Mouse (Mus musculus): ENCODE measurements at regions not wholly inside any gene's neighbourhood (a gene's known extent, or its start where the extent isn't known, plus 50 kb on each side); places are given as distances from the start of the nearest gene placed in this dataset.

DNA sequence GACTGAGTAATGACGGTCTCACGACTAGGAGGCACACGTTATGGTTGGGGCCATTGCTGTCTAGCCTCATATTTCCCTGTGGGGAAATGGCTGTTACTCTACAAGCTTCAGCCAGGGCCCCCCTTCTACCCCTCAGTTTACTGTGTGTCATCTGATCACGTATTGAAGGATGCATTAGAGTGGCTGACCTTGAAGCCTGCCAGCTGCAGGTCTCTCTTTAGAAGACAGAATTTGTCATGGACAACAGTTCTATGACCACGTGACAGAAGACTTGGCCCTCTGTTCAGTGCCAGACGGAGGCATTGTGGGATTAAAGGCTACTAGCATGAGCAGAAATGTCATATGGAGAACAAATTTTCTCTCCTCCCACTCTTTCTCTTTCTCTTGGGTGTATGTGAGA is 115.6 kb downstream of the Gas1 start:
- no peak for DNase-seq (ENCODE audit: low spot score)

- no peak for DNase-seq (ENCODE audit: low spot score)
Measured at GRCm38 (mm10) chr13:60057761-60058274, 119.3 kb downstream of the Gas1 start.

DNA sequence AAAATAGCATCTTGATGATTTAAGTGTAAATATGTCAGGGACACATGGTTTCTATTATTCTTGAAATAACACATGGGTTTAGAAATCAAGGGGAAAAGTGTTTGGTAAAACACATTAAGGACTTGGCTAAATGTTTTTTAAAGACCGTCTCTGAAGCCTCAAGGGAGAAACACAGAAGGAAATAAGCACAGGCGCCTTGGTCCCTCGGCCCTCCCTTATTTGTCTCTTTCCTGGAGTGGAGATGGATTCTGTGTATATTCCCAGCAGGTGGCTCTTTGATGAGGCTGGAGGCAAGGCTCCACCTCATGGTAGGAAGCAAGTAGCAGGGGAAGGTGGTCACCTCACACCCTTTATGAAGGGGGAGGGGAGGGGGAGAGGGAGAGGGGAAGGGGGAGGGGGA is 122.6 kb downstream of the Gas1 start:
- DNase-seq (ENCODE audit: low spot score) = no peak

- no peak for DNase-seq (ENCODE audit: low spot score)
Measured at GRCm38 (mm10) chr13:60054081-60054480, 123.1 kb downstream of the Gas1 start.

- no peak for DNase-seq (ENCODE audit: low spot score)
Measured at GRCm38 (mm10) chr13:60051866-60052265, 125.3 kb downstream of the Gas1 start.

DNA sequence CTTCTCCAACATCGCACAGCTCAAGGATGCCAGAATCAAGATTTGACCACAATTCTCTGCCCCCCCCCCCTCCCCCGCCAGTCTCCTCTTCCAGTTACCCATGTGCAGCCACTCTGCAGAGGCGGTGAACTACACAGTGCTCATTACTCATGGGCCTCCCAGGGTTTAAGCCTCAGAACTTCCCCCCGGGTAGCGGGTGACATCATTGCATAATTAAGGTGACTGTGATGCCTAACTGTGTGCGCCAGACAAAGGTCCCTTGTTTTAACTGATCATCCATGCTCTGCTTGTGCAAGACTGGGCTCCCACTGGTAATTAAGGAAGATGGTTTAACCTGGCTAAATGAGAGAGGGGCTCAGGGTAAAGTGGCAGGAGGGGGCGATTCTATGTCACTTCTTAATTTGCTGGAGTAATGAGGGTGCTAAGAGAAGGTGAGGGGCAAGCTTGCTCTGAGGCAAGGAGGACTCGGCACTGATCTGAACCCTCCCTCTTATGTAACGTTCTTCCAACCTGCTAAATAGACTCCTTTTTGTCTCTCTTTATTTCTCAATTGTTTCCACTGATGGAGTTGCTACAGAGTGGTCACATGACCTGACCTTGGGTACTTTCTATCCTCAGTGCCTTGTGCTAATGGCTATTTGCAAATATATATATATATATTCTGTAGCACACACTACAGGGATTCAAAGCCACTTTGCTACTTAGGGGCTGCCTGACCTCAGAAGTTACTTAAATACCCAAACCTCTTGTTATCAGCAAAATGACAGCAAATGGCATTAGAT is 126.2 kb downstream of the Gas1 start:
- no peak for DNase-seq (ENCODE audit: low spot score)

DNA sequence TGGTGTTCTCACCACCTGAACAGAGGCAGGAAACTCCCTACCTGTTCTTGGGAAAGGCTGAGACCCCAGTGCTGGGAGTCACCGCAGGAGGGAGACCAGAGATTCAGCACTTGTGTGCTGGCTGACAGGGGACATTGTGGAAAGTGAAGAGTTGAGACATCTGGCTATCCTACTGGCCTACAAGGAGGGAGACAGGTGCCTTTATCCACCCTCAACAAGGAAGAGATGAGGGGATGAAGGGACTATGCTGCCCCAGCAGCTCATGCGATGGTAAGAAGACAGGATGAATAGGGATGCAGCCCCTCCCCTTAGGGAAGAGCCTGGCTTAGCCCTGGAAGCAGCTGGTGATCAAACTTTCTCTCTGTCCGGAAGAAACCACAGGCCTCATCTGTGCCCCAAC is 127.5 kb downstream of the Gas1 start:
- DNase-seq (ENCODE audit: low spot score) = no peak

DNA sequence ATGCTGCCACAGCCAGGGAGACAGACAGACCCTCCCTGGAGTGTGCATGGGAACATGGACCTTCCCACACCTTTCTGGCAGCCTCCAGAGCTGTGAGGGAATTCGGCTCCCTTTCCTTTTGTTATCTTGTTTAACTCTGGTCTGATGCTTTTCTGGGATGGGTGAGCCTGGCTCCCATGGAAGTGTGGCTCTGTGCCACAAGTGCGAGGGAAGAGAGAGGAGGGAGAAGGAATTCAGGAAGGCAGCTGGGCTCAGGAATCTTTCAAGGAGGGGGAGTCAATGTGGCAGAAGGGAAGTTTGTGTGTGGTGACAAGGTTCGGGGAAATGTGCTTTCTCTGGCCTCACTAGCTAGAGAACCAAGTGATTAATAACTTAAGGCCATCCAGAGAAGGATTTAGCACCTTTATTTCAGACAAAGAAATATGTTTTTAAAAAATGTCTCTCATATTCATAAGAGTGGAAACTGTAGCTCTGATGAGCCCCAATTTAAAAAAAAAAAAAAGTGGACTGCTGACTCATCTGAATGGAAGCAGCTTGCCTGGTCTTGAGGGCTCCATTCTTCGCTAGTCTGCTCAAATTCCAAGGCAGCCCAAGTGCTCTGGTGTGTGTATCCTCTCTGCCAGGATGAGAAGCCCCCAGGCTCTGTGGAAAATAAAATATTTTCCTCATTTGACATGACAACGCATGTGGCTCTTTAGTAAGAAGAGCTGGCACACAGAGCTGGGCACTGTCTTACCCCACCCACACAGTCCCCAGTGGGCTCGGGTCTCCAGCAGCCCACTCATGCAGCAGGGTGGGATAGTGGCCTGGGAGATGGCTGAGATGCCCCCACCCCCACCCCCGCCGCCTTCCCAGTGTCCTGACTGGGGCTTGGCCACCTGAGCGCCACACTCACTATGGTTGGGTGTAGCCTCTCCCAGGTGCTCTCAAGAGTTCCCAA is 129.1 kb downstream of the Gas1 start:
- no peak for DNase-seq (ENCODE audit: low spot score)

DNA sequence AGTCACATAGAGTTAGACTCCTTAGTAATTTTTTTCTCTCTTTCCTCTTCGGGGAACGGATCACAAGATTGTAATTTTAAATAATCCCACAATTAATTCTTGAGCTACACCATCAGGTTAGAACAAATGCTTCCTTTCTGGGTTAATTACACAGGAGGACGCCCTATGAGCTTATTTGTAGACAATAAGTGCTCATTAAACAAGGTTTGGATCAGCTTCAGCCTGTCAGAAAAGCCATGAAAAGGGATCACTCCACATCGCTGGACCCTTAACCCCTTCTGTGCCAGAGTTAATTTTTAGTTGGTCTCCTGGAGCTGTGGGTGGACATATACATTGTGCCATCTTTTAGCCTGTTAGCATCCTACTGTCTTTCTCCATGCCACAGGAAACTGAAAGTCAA is 131.4 kb downstream of the Gas1 start:
- DNase-seq (ENCODE audit: low spot score) = no peak

GRCm38 (mm10) chr13:60044876-60045275 is 132.3 kb downstream of the Gas1 start:
- DNase-seq (ENCODE audit: low spot score) = no peak

GRCm38 (mm10) chr13:60042443-60042842 is 134.7 kb downstream of the Gas1 start:
- DNase-seq (ENCODE audit: low spot score) = peak; percentile 41

- DNase-seq (ENCODE audit: low spot score) = peak; percentile 12
Measured at GRCm38 (mm10) chr13:60035536-60036130, 141.5 kb downstream of the Gas1 start.

DNA sequence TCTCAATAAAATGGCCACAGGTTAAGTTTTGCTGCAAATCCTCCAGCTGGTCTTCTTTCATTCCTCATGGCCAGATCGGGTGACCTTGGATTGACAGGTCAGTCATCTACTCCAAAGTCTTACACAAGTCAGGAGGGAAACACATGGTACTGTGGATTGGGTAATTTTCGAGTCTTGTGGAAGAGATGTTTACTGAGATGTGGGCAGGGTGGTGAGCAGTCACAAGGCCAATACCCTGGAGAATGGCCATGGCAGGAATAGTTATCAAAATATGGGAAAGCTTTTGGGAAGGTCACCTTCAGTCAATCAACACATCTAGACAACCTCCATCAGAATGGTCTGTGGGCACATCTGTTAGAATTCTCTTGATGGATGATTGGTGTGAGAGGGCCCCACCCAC is 144.0 kb downstream of the Gas1 start:
- DNase-seq (ENCODE audit: low spot score) = no peak

DNA sequence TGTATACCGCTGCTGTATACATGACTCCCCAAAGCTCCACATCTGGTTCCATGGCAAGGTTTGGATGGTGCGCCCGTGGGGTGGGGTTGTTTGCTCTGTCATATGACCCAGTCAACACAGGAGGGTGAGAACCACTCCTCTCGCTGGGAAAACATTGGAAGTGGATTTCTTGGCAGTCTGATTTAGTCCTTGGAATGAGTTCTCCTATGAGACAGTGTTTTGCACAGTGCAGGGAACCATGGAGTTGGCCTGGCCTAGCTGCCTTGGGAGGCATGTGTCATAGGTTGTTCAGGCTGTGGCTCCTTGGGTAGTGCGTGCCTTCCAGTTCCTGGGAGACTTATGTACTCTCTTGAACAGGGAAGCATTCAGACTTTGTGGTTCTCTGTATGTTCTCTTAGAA is 144.6 kb downstream of the Gas1 start:
- no peak for DNase-seq (ENCODE audit: low spot score)

GRCm38 (mm10) chr13:60029591-60029990 is 147.6 kb downstream of the Gas1 start:
- no peak for DNase-seq (ENCODE audit: low spot score)

DNA sequence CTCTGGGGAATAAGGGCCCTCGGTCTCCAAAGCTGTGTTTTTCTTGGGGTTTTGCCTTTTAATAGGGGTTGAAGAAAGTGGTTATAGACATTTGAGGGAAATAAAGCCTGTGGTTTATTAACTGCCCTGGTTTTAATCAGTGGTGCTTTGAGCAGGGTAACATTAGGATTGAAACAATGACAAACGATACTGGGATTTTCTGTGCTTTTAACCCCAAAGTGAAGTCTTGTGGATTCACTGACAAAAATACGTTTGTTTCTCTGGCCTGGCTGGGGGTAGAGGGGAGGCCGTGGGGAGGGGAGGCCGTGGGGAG is 157.0 kb downstream of the Gas1 start:
- DNase-seq (ENCODE audit: low spot score) = no peak

DNA sequence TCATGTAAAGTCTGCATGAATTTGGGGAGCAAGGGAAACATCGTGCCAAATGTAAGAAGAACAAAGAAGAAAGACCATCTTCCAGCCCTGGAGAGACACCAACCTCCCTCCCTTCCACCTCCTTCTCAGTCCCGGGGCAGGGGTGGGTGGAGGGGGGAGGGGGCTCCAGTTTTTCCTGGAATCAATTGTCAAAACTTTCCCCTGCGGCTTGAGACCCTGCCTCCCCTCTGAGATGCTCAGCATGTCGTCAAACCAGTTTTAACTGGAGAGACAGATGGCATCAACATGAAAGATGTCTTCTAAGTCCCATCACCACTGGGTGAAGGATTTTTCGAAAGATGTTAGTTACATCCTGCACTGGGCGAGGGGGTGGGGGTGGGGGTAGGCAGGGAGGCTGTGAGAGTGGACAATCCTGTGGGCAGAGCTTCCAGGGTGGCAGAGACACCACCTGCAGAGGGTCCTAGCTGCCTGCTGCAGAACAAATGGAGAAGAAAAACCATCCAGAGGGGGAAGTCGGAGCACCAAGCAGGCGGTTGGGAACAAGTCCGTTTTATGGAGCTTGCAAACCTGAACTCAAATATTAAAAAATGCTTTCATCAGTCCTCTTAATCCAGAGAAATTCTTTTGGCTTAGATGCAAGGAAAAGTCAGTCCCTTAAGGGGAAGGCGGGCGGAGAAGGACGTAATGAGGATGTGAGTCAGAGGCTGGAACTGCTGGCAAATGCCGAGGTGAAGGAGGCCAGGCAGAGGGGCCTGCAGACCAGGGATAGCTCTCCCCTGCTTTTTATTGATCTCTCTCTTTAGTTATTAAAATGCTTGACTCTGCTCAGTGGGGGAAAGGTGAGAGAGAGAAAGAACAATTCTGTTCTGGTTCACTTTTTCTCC is 157.6 kb downstream of the Gas1 start:
- DNase-seq (ENCODE audit: low spot score) = peak; percentile 60

GRCm38 (mm10) chr13:60015854-60016366 is 161.3 kb downstream of the Gas1 start:
- DNase-seq (ENCODE audit: low spot score) = no peak

DNA sequence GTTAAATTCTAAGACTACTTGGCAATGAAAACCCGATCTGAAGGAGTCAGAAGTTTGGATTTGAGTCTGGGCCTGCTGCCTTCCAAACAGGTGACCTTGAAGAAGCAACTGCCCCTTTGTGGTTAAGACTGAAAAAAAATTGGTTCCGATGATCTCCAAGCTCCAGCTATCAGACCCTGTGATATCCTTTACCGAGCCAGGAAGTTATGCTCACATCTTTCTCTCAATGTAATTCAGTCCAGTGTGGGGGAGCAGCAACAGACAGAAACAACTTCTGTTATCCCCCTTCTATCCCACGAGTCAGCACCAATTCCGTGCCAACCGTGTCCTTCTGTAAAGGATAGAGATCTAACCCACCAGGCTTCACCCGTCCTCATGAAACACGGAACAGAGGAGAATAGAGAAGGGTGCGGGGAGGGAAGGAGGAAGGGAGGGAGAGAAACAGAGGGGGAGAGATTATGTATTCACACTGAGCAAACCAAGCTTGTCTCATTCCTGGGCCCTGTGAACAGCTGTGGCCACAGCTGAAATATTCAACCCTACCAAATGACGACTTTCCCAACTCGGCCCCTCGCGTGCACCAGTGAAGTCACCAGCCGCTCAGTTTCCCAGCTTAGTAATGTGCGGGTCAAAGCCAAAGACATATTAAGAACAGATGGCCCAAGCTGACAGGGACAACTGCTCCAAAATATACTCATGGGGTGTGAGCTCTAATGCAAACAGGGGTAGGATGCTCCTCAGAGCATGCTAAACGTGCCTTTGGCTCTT is 164.9 kb downstream of the Gas1 start:
- no peak for DNase-seq (ENCODE audit: low spot score)

GRCm38 (mm10) chr13:60011092-60011491 is 166.1 kb downstream of the Gas1 start:
- no peak for DNase-seq (ENCODE audit: low spot score)

DNA sequence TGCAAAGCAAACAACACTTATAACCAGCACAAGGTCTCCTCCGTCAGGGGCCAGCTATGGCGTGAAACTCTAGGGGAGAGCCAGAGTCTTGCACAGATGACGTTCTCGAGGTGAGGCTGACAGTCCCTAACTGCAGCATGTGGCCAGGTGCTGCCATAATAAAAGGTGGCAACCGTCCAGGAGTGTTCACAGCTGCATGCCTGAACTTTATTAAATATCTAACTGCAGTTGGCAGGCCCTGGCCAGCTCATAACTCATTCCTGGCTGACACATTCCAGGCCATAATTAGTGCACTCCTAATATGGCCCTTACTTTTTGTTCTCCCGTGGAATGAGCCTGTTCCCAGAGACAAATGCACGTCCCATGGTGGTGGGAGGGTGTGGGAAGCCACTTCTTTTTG is 169.6 kb downstream of the Gas1 start:
- peak; percentile 18 for DNase-seq (ENCODE audit: low spot score)

Data from MN1 (cell line).